Mouse (Mus musculus) small intestine, adult 2 months (tissue): Measurements from ENCODE around the gene Abhd16b. TPM values are rescaled to one million over a fixed set of nuclear protein-coding genes. Genes with fewer than 3 reads are reported as not detected.

Experiments used
- H3K27ac ChIP-seq: fragments of 200-500 bp; 2 replicates; pipeline ENCODE4 v1.5.1; 2012; ENCODE audit warnings: low read depth, low read length, control low read depth, inconsistent platforms; ENCODE audit not compliant: insufficient read depth
- H3K27me3 ChIP-seq: fragments of 200-500 bp; 2 replicates; pipeline ENCODE4 v1.6.1; 2012; ENCODE audit warnings: mild to moderate bottlenecking, moderate library complexity, low read length, inconsistent platforms; ENCODE audit not compliant: control insufficient read depth, insufficient read depth
- H3K36me3 ChIP-seq: fragments of 200-500 bp; 2 replicates; pipeline ENCODE4 v1.6.1; 2012; ENCODE audit warnings: mild to moderate bottlenecking, low read length, control low read depth, inconsistent platforms; ENCODE audit not compliant: control insufficient read depth, insufficient read depth
- H3K4me1 ChIP-seq: fragments of 200-500 bp; 2 replicates; pipeline ENCODE4 v1.6.1; 2012; ENCODE audit warnings: low read length, inconsistent platforms, mixed read lengths; ENCODE audit not compliant: control insufficient read depth, insufficient read depth, insufficient read length
- H3K4me3 ChIP-seq: fragments of 200-500 bp; 2 replicates; pipeline ENCODE4 v1.5.1; 2012; ENCODE audit warnings: low read depth, mild to moderate bottlenecking, control low read depth, inconsistent platforms, low read length, moderate library complexity
- CTCF ChIP-seq: fragments of 200-500 bp; IDR thresholded peaks from 2 replicates; pipeline ENCODE4 v1.5.1; 2012; ENCODE audit warnings: low read depth, mild to moderate bottlenecking, control low read depth, inconsistent platforms, low read length, moderate library complexity, mixed read lengths; ENCODE audit not compliant: insufficient replicate concordance, insufficient read length; ENCODE audit errors: extremely low read depth
- POLR2A ChIP-seq: fragments of 200-500 bp; IDR thresholded peaks from 2 replicates; pipeline ENCODE4 v1.6.1; 2012; ENCODE audit warnings: low read depth, mild to moderate bottlenecking, control low read depth, inconsistent platforms, low read length, moderate library complexity
- WGBS: fragments of 180-500 bp; shearing (Covaris S2); methylation state at CpG from one replicate; pipeline ENCODE4 v1.1.7; 2018; 5-methylcytosine and 5-hydroxymethylcytosine counted together
- polyA plus RNA-seq: library from polyadenylated mRNA; depleted of rRNA; stranded (reverse); fragments of >200 nt; gene quantifications from 2 replicates; pipeline ENCODE4 v1.2.3, GENCODE M21; 2012; rRNA removed

The Abhd16b gene
- not detected in 2 replicates for polyA plus RNA-seq

GRCm38 (mm10) chr2:181493156-181493927 is at the start of gene Abhd16b:
Abhd16b (plus strand) TSS chr2:181493206.
- Histone ChIP-seq H3K27ac (no peak within 1 kb of the TSS), H3K36me3 (no peaks in the 10 kb centered on the region), H3K27me3 (no peaks in the 10 kb centered on the region), H3K4me3 (no peak within 1 kb of the TSS), H3K4me1 (peaks cover 2% of the 10 kb centered on the region)
- TF ChIP-seq CTCF (no peak), POLR2A (no peak)
- 88% methylated on average over 31 of the region's 31 CpGs for WGBS

- no peaks in the 10 kb centered on the region for H3K4me1 ChIP-seq
- no peak overlapping the region for H3K27ac ChIP-seq
- TF ChIP-seq POLR2A (no peak), CTCF (no peak)
- no peak overlapping the region for H3K4me3 ChIP-seq
- H3K36me3 ChIP-seq = no peaks in the 10 kb centered on the region
- 73% methylated on average over 4 of the region's 4 CpGs for WGBS
- peaks cover 15% of the 10 kb centered on the region for H3K27me3 ChIP-seq
These were observed 40.8 kb upstream of the Abhd16b start for GRCm38 (mm10) chr2:181452181-181452580.

DNA sequence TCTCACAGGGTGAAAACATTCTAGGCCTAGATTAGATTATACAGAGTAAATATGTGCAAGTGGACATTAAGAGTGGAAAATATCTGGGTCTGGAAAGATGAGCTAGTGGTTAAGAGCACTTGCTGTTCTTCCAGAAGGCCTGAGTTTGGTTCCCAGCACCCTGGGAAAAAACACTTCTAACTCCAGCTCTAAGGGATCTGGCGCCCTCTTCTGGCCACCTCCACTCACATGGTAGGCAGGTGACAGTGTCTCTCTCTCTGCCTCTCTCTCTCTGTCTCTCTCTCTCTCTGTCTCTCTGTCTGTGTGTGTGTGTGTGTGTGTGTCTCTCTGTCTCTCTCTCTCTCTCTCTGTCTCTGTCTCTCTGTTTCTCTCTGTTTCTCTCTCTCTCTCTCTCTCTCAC is 39.7 kb upstream of the Abhd16b start:
- TF ChIP-seq CTCF (peak; percentile 10; the same call in 1 of the 2 replicates), POLR2A (no peak)
- 61% methylated on average over 1 of the region's 1 CpGs for WGBS
- Histone ChIP-seq H3K4me1 (no peaks in the 10 kb centered on the region), H3K4me3 (no peak overlapping the region), H3K27ac (no peak overlapping the region), H3K27me3 (peaks cover 24% of the 10 kb centered on the region), H3K36me3 (no peaks in the 10 kb centered on the region)

DNA sequence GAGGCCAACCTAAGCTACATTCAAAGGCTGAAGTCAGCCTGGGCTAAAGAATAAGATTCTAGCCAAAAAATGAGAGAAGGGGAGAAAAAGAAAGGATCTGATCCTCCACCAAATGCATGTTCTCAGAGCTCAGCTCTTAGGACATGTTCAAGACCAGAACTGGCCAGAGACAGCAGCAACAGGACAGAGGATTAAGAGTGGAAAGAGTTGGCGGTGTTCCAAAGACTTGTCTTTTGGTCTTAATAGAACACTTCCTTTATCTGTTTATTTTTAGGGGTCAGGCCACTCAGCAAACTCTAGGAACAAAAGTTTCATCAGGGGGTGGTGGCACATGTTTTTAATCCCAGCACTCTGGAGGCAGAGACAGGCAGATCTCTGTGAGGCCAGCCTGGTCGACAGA is 37.1 kb upstream of the Abhd16b start:
- Histone ChIP-seq H3K36me3 (no peaks in the 10 kb centered on the region), H3K27me3 (peaks cover 44% of the 10 kb centered on the region), H3K4me1 (peaks cover 6% of the 10 kb centered on the region; the same call in 1 of the 2 replicates), H3K27ac (no peak overlapping the region), H3K4me3 (no peak overlapping the region)
- TF ChIP-seq POLR2A (no peak), CTCF (no peak)
- 67% methylated on average over 2 of the region's 2 CpGs for WGBS

DNA sequence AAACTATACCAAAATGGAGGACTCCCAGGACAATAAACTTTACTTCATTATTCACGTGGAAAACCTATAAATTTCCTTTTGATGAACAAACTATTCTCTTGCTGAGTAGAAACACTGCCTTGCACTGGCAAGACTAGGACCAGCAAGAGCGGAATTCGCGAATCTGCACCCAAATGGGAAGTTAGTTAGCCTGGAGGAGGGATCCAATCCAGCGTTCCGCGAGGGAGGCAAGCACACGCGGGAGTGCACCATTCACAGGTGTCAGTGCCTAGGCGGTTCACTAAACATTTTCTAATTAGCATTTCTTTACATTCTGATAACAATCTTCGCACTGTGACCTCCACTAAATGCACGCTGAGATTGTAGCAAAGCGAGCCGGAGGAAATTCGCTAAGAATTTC is 35.2 kb upstream of the Abhd16b start:
- 6% methylated on average over 15 of the region's 15 CpGs for WGBS
- peaks cover 41% of the 10 kb centered on the region for H3K27me3 ChIP-seq
- peaks cover 6% of the 10 kb centered on the region; the same call in 1 of the 2 replicates for H3K4me1 ChIP-seq
- TF ChIP-seq CTCF (no peak), POLR2A (no peak)
- peak overlapping the region; percentile 12; the same call in 1 of the 2 replicates for H3K4me3 ChIP-seq
- H3K27ac ChIP-seq = no peak overlapping the region
- H3K36me3 ChIP-seq = no peaks in the 10 kb centered on the region

GRCm38 (mm10) chr2:181458411-181459152 is 34.4 kb upstream of the Abhd16b start:
- under 1% methylated on average over 72 of the region's 72 CpGs for WGBS
- peaks cover 37% of the 10 kb centered on the region for H3K27me3 ChIP-seq
- no peak overlapping the region for H3K27ac ChIP-seq
- peak overlapping the region; percentile 93 for H3K4me3 ChIP-seq
- H3K36me3 ChIP-seq = no peaks in the 10 kb centered on the region
- peaks cover 6% of the 10 kb centered on the region; the same call in 1 of the 2 replicates for H3K4me1 ChIP-seq
- TF ChIP-seq CTCF (no peak), POLR2A (no peak)

- Histone ChIP-seq H3K27ac (no peak within 1 kb of the TSS), H3K4me3 (peak within 1 kb of the TSS; percentile 93), H3K27me3 (peaks cover 37% of the 10 kb centered on the region), H3K4me1 (peaks cover 6% of the 10 kb centered on the region; the same call in 1 of the 2 replicates), H3K36me3 (no peaks in the 10 kb centered on the region)
- 2% methylated on average over 75 of the region's 83 CpGs for WGBS
- TF ChIP-seq CTCF = no peak
- TF ChIP-seq POLR2A = peak; percentile 33; the same call in 1 of the 2 replicates
These were observed 33.8 kb upstream of the Abhd16b start, which contains the start of gene Zbtb46 for GRCm38 (mm10) chr2:181459153-181459672. Zbtb46 (minus strand) TSS chr2:181459426.
